Mouse (Mus musculus): ENCODE results near the gene Fcna. TPM values are rescaled to one million over a fixed set of nuclear protein-coding genes. Genes with fewer than 3 reads are reported as not detected.

The Fcna gene
- polyA plus RNA-seq, 1 experiment from 2014 or later: 2.2 TPM

- no peak overlapping the region for H3K9ac ChIP-seq (ENCODE audit: low read depth, low read length)
- no peak for DNase-seq (ENCODE audit: low spot score)
- peaks cover 71% of the 10 kb centered on the region for H3K36me3 ChIP-seq (ENCODE audit: insufficient read depth, low read length)
- TF ChIP-seq CTCF (IDR thresholded peaks at IDR 0.05; ENCODE audit: low read depth): no peak
- H3K4me3 ChIP-seq (replicated peaks; ENCODE audit: low read depth, low read length): no peak overlapping the region
- H3K27me3 ChIP-seq (ENCODE audit: insufficient read depth, low read length): no peaks in the 10 kb centered on the region
- WGBS: 96% methylated on average over 1 of the region's 1 CpGs
- no peak for ATAC-seq (replicated peaks; ENCODE audit: low FRiP score, low read depth)
- H3K9me3 ChIP-seq (replicated peaks; ENCODE audit: low read length): no peaks in the 10 kb centered on the region
- H3K4me2 ChIP-seq (ENCODE audit: low read length): no peak overlapping the region
- H3K4me1 ChIP-seq (replicated peaks; ENCODE audit: insufficient read depth, low read length): no peaks in the 10 kb centered on the region
- H3K27ac ChIP-seq: no peak overlapping the region
Measured at GRCm38 (mm10) chr2:25598749-25599148, 29.1 kb downstream of the Fcna start.

GRCm38 (mm10) chr2:25596765-25597510, 30.9 kb downstream of the Fcna start:
- no peak overlapping the region for H3K4me2 ChIP-seq (ENCODE audit: low read length)
- H3K27ac ChIP-seq: no peak overlapping the region
- ATAC-seq (replicated peaks; ENCODE audit: low FRiP score, low read depth): no peak
- no peak overlapping the region for H3K9ac ChIP-seq (ENCODE audit: low read depth, low read length)
- H3K27me3 ChIP-seq (ENCODE audit: insufficient read depth, low read length): no peaks in the 10 kb centered on the region
- peaks cover 85% of the 10 kb centered on the region for H3K36me3 ChIP-seq (ENCODE audit: insufficient read depth, low read length)
- no peaks in the 10 kb centered on the region for H3K9me3 ChIP-seq (replicated peaks; ENCODE audit: low read length)
- WGBS: 88% methylated on average over 5 of the region's 5 CpGs
- H3K4me3 ChIP-seq (replicated peaks; ENCODE audit: low read depth, low read length): no peak overlapping the region
- no peaks in the 10 kb centered on the region for H3K4me1 ChIP-seq (replicated peaks; ENCODE audit: insufficient read depth, low read length)
- no peak for TF ChIP-seq CTCF (IDR thresholded peaks at IDR 0.05; ENCODE audit: low read depth)
- no peak for DNase-seq (ENCODE audit: low spot score)

GRCm38 (mm10) chr2:25591863-25592262, 36.0 kb downstream of the Fcna start:
- peak; percentile 66 for TF ChIP-seq CTCF (IDR thresholded peaks at IDR 0.05; ENCODE audit: low read depth)
- ATAC-seq (replicated peaks; ENCODE audit: low FRiP score, low read depth) (no peak; the same call in 1 of the 2 replicates), DNase-seq (ENCODE audit: low spot score) (no peak)
- 77% methylated on average over 2 of the region's 2 CpGs for WGBS
- H3K4me1 ChIP-seq (replicated peaks; ENCODE audit: insufficient read depth, low read length): no peaks in the 10 kb centered on the region
- no peak overlapping the region for H3K4me2 ChIP-seq (ENCODE audit: low read length)
- no peak overlapping the region for H3K27ac ChIP-seq
- no peaks in the 10 kb centered on the region for H3K9me3 ChIP-seq (replicated peaks; ENCODE audit: low read length)
- H3K36me3 ChIP-seq (ENCODE audit: insufficient read depth, low read length): peaks cover 65% of the 10 kb centered on the region
- H3K27me3 ChIP-seq (ENCODE audit: insufficient read depth, low read length): no peaks in the 10 kb centered on the region
- H3K9ac ChIP-seq (ENCODE audit: low read depth, low read length): no peak overlapping the region
- H3K4me3 ChIP-seq (replicated peaks; ENCODE audit: low read depth, low read length): no peak overlapping the region

GRCm38 (mm10) chr2:25588227-25588907, 39.5 kb downstream of the Fcna start:
- 95% methylated on average over 8 of the region's 8 CpGs for WGBS
- DNase-seq (ENCODE audit: low spot score) (no peak), ATAC-seq (replicated peaks; ENCODE audit: low FRiP score, low read depth) (no peak)
- TF ChIP-seq CTCF (IDR thresholded peaks at IDR 0.05; ENCODE audit: low read depth): no peak
- H3K36me3 ChIP-seq (ENCODE audit: insufficient read depth, low read length): peaks cover 56% of the 10 kb centered on the region
- H3K4me1 ChIP-seq (replicated peaks; ENCODE audit: insufficient read depth, low read length): no peaks in the 10 kb centered on the region
- no peaks in the 10 kb centered on the region for H3K9me3 ChIP-seq (replicated peaks; ENCODE audit: low read length)
- no peak overlapping the region for H3K9ac ChIP-seq (ENCODE audit: low read depth, low read length)
- H3K4me3 ChIP-seq (replicated peaks; ENCODE audit: low read depth, low read length): no peak overlapping the region
- H3K27me3 ChIP-seq (ENCODE audit: insufficient read depth, low read length): no peaks in the 10 kb centered on the region
- H3K27ac ChIP-seq: no peak overlapping the region
- no peak overlapping the region for H3K4me2 ChIP-seq (ENCODE audit: low read length)

GRCm38 (mm10) chr2:25587290-25587689, 40.5 kb downstream of the Fcna start:
- Histone ChIP-seq H3K9me3 (replicated peaks; ENCODE audit: low read length) (no peaks in the 10 kb centered on the region), H3K4me1 (replicated peaks; ENCODE audit: insufficient read depth, low read length) (no peaks in the 10 kb centered on the region), H3K4me3 (replicated peaks; ENCODE audit: low read depth, low read length) (no peak overlapping the region), H3K9ac (ENCODE audit: low read depth, low read length) (no peak overlapping the region), H3K27me3 (ENCODE audit: insufficient read depth, low read length) (no peaks in the 10 kb centered on the region), H3K36me3 (ENCODE audit: insufficient read depth, low read length) (peaks cover 48% of the 10 kb centered on the region), H3K4me2 (ENCODE audit: low read length) (no peak overlapping the region), H3K27ac (no peak overlapping the region)
- DNase-seq (ENCODE audit: low spot score) (no peak), ATAC-seq (replicated peaks; ENCODE audit: low FRiP score, low read depth) (no peak)
- TF ChIP-seq CTCF (IDR thresholded peaks at IDR 0.05; ENCODE audit: low read depth): no peak
- WGBS: 87% methylated on average over 8 of the region's 8 CpGs

- no peaks in the 10 kb centered on the region for H3K9me3 ChIP-seq (replicated peaks; ENCODE audit: low read length)
- H3K27ac ChIP-seq: no peak overlapping the region
- no peak overlapping the region for H3K4me2 ChIP-seq (ENCODE audit: low read length)
- peaks cover 6% of the 10 kb centered on the region; the same call in 1 of the 2 replicates for H3K27me3 ChIP-seq (ENCODE audit: insufficient read depth, low read length)
- H3K4me1 ChIP-seq (replicated peaks; ENCODE audit: insufficient read depth, low read length): peaks cover 11% of the 10 kb centered on the region
- H3K36me3 ChIP-seq (ENCODE audit: insufficient read depth, low read length): peaks cover 42% of the 10 kb centered on the region
- TF ChIP-seq CTCF (IDR thresholded peaks at IDR 0.05; ENCODE audit: low read depth): no peak
- no peak overlapping the region for H3K9ac ChIP-seq (ENCODE audit: low read depth, low read length)
- WGBS: 76% methylated on average over 3 of the region's 3 CpGs
- no peak for ATAC-seq (replicated peaks; ENCODE audit: low FRiP score, low read depth)
- no peak for DNase-seq (ENCODE audit: low spot score)
- H3K4me3 ChIP-seq (replicated peaks; ENCODE audit: low read depth, low read length): no peak overlapping the region
Measured at GRCm38 (mm10) chr2:25585601-25586000, 42.2 kb downstream of the Fcna start.

All from kidney, postnatal 0 days (tissue).